Mouse (Mus musculus) liver, embryonic 13.5 days (tissue): Measurements from ENCODE around the gene Agl. TPM values are rescaled to one million over a fixed set of nuclear protein-coding genes. Genes with fewer than 3 reads are reported as not detected.

Experiments used
- polyA plus RNA-seq: library from polyadenylated mRNA; unstranded; fragments of >200 nt; fragmentation: Nextera tagmentation; extraction: Ambion mirVana; gene quantifications from 2 replicates; pipeline ENCODE4 v1.2.1, GENCODE M21; 2015

Gene Agl
- polyA plus RNA-seq, 1 experiment from 2014 or later, result 4.4 TPM

Other genes starting within 250 kb of the Agl start
- gene Lrrc39, start 245.2 kb downstream of the Agl start, polyA plus RNA-seq, result 3.3 and 3.4 TPM in 2 replicates
- 20.7 and 27.2 TPM in 2 replicates for gene Sass6, start 213.2 kb downstream of the Agl start, polyA plus RNA-seq
- 9.5 and 11.8 TPM in 2 replicates for gene Trmt13, start 193.6 kb downstream of the Agl start, polyA plus RNA-seq
- gene Mfsd14a, start 145.5 kb downstream of the Agl start, polyA plus RNA-seq, result 35.5 and 42.8 TPM in 2 replicates
- gene Gm43191, start 126.9 kb downstream of the Agl start, polyA plus RNA-seq, result not detected in 2 replicates
- 7.9 and 10.3 TPM in 2 replicates for gene Slc35a3, start 95.3 kb downstream of the Agl start, polyA plus RNA-seq
- 37.6 and 46.4 TPM in 2 replicates for gene Frrs1, start 51.3 kb upstream of the Agl start, polyA plus RNA-seq
- gene 4930455H04Rik, start 160.1 kb upstream of the Agl start, polyA plus RNA-seq, result not detected in 2 replicates
- 3.2 and 5.6 TPM in 2 replicates for gene Palmd, start 160.8 kb upstream of the Agl start, polyA plus RNA-seq